Mouse (Mus musculus) forebrain, embryonic 11.5 days (tissue): ENCODE results near the gene Ufc1. TPM values are rescaled to one million over a fixed set of nuclear protein-coding genes. Genes with fewer than 3 reads are reported as not detected.

Source experiments
- ATAC-seq: fragments of 200-750 bp; cut with Nextera tagmentation; replicated peaks from 2 replicates; pipeline ENCODE4 v1.8.0; 2017; ENCODE audit warnings: moderate TSS enrichment; ENCODE audit not compliant: low FRiP score
- DNase-seq: peaks from one replicate; pipeline ENCODE4 v3.0.0-alpha.2; 2017; ENCODE audit warnings: low spot score
- H3K27ac ChIP-seq: fragments of 300-500 bp; sonication (generic); 2 replicates; pipeline ENCODE4 v1.5.1; 2014; ENCODE audit warnings: low read depth, low read length
- H3K27me3 ChIP-seq: fragments of 300-500 bp; sonication (generic); 2 replicates; pipeline ENCODE4 v1.6.1; 2014; ENCODE audit warnings: mild to moderate bottlenecking, low read length, mixed read lengths; ENCODE audit not compliant: control insufficient read depth, insufficient read depth
- H3K36me3 ChIP-seq: fragments of 300-500 bp; sonication (generic); 2 replicates; pipeline ENCODE4 v1.6.1; 2014; ENCODE audit warnings: mild to moderate bottlenecking, low read length, moderate library complexity, mixed read lengths; ENCODE audit not compliant: control insufficient read depth, insufficient read depth
- H3K4me1 ChIP-seq: fragments of 300-500 bp; sonication (generic); replicated peaks from 2 replicates; pipeline ENCODE4 v1.6.1; 2014; ENCODE audit warnings: low read length, mixed read lengths; ENCODE audit not compliant: control insufficient read depth, insufficient read depth
- H3K4me2 ChIP-seq: fragments of 300-500 bp; sonication (generic); 2 replicates; pipeline ENCODE4 v1.6.1; 2014; ENCODE audit warnings: low read depth, mild to moderate bottlenecking, low read length, moderate library complexity, mixed read lengths; ENCODE audit not compliant: severe bottlenecking
- H3K4me3 ChIP-seq: fragments of 300-500 bp; sonication (generic); 2 replicates; pipeline ENCODE4 v1.5.1; 2014; ENCODE audit warnings: low read depth, low read length
- H3K9ac ChIP-seq: fragments of 300-500 bp; sonication (generic); 2 replicates; pipeline ENCODE4 v1.6.1; 2014; ENCODE audit warnings: low read length
- H3K9me3 ChIP-seq: fragments of 300-500 bp; sonication (generic); 2 replicates; pipeline ENCODE4 v1.6.1; 2016; ENCODE audit warnings: low read length, mixed read lengths; ENCODE audit not compliant: control insufficient read depth
- WGBS: fragments of 180-500 bp; shearing (Covaris S2); extraction: QIAGEN DNeasy Blood & Tissue Kit; methylation state at CpG from one replicate; pipeline ENCODE4 v1.1.7; 2014; 5-methylcytosine and 5-hydroxymethylcytosine counted together
- polyA plus RNA-seq: library from polyadenylated mRNA; unstranded; fragments of >200 nt; fragmentation: Nextera tagmentation; extraction: Ambion mirVana; gene quantifications from 2 replicates; pipeline ENCODE4 v1.2.1, GENCODE M21; 2014

The Ufc1 gene
- polyA plus RNA-seq, 1 experiment from 2014 or later, result 92.4 TPM

GRCm38 (mm10) chr1:171283188-171284160 lies 11.3 kb downstream of the Ufc1 start:
- Histone ChIP-seq H3K4me3 (no peak overlapping the region), H3K27ac (no peak overlapping the region), H3K9me3 (no peaks in the 10 kb centered on the region), H3K4me2 (no peak overlapping the region), H3K9ac (no peak overlapping the region), H3K36me3 (peaks cover 3% of the 10 kb centered on the region; the same call in 1 of the 2 replicates), H3K4me1 (peaks cover 11% of the 10 kb centered on the region; the same call in 1 of the 2 replicates), H3K27me3 (no peaks in the 10 kb centered on the region)
- 93% methylated on average over 18 of the region's 18 CpGs for WGBS
- peak; percentile 46 for DNase-seq
- ATAC-seq, result no peak

DNA sequence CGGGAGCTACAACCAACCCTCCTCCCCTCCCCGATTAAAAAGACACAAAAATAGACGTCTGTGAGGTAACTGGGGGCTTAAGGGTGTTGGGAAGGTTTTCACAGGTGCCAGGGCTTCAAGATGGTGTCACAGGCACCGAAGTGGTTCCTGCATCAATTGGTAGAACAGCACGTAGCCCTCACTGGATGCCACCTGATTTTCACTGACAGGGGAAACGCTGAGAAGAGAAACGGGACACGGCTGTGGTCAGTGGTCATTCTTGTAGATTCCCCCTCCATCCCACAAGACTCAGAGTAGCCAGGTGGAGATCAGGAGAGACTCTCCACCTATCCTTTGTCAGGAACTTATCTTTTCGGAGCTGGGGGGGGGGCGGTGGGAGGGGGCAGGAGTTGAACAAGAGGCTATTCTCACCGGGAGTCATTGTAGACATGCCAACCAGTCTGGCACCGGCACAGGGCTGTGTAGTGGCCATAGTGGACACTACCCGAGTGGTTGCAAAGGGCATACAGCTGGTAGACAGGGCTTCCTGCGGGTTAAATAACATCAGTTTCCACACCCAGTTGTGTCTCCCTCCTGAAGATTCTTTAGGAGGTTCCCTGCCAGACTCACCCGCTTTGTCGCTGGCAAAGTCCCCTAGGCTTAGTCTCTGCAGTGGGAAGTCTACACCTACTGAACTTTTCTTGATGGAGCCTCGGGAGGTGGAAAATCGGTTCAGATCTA lies 12.6 kb downstream of the Ufc1 start:
- H3K36me3 ChIP-seq, result peaks cover 3% of the 10 kb centered on the region; the same call in 1 of the 2 replicates
- no peak for ATAC-seq
- 82% methylated on average over 18 of the region's 18 CpGs for WGBS
- no peak overlapping the region; the same call in 1 of the 2 replicates for H3K4me2 ChIP-seq
- DNase-seq, result peak; percentile 52
- H3K4me3 ChIP-seq, result peak overlapping the region; percentile 65; the same call in 1 of the 2 replicates
- no peak overlapping the region for H3K27ac ChIP-seq
- no peak overlapping the region for H3K9ac ChIP-seq
- H3K27me3 ChIP-seq, result no peaks in the 10 kb centered on the region
- no peaks in the 10 kb centered on the region for H3K9me3 ChIP-seq
- H3K4me1 ChIP-seq, result peaks cover 11% of the 10 kb centered on the region; the same call in 1 of the 2 replicates

DNA sequence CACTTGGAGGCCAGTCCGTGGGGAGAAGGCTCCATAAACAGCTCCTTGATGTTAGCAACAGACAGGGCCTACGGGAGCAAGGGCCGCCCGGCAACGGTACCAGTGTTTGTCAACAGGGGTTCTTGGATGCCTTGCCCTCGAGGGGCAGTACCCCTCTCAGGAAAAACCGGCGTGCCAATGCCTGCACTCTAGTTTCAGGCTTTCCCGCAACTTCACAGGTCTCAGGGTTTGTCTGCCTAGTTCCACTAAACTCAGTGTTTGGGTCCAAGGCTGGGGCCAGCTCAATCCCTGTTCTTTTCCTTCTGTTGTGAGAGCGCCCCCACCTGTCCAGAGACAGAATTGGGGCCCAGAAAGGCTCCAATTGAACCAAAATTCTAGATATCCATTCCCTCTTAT lies 13.3 kb downstream of the Ufc1 start:
- DNase-seq (peak; percentile 81), ATAC-seq (peak; percentile 42)
- H3K9me3 ChIP-seq, result no peaks in the 10 kb centered on the region
- peak overlapping the region; percentile 65 for H3K4me3 ChIP-seq
- peak overlapping the region; percentile 68 for H3K27ac ChIP-seq
- WGBS, result under 1% methylated on average over 10 of the region's 10 CpGs
- peaks cover 11% of the 10 kb centered on the region; the same call in 1 of the 2 replicates for H3K4me1 ChIP-seq
- peak overlapping the region; percentile 61 for H3K9ac ChIP-seq
- peaks cover 5% of the 10 kb centered on the region; the same call in 1 of the 2 replicates for H3K36me3 ChIP-seq
- peak overlapping the region; percentile 88 for H3K4me2 ChIP-seq
- H3K27me3 ChIP-seq, result no peaks in the 10 kb centered on the region

DNA sequence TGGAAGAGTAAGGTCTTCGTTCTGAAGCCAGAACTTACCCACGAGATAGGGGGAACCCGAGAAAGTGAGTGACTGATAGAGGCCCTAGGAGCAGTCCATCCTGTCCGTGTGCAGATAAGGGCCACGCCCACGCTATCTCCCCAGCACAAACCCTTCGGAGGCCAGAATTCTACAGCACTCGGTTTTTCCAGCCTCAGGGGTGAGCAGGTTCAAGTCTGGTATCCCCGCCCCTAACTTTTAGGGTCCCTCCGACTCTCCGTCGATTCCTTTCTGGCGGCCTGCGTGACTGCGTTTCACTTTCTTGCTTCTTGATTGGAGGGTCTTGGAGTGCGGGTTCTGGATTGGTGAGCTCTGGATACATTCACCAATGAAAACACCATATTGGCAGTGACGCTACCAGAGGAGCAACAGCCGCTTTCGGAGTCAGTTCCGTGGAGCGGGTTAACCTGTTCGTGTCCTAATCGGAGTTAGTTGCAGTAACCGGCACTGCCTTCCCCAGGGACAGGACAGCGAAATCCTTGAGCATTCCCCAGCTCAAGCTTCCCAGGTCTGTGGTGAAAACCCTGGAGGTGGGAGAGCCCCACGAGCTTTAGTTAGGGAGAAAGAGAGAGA lies 13.8 kb downstream of the Ufc1 start, which contains the start of gene Ppox:
Ppox (minus strand) TSS at position 271 of the 612 bp plus-strand sequence.
- H3K9me3 ChIP-seq, result no peaks in the 10 kb centered on the region
- H3K36me3 ChIP-seq, result peaks cover 7% of the 10 kb centered on the region; the same call in 1 of the 2 replicates
- H3K4me2 ChIP-seq, result peak within 1 kb of the TSS; percentile 88
- H3K4me3 ChIP-seq, result peak within 1 kb of the TSS; percentile 65
- peak within 1 kb of the TSS; percentile 68 for H3K27ac ChIP-seq
- DNase-seq, result peak; percentile 90
- H3K27me3 ChIP-seq, result no peaks in the 10 kb centered on the region
- ATAC-seq, result peak; percentile 99
- under 1% methylated on average over 26 of the region's 26 CpGs for WGBS
- H3K4me1 ChIP-seq, result peaks cover 11% of the 10 kb centered on the region; the same call in 1 of the 2 replicates
- peak within 1 kb of the TSS; percentile 77 for H3K9ac ChIP-seq

DNA sequence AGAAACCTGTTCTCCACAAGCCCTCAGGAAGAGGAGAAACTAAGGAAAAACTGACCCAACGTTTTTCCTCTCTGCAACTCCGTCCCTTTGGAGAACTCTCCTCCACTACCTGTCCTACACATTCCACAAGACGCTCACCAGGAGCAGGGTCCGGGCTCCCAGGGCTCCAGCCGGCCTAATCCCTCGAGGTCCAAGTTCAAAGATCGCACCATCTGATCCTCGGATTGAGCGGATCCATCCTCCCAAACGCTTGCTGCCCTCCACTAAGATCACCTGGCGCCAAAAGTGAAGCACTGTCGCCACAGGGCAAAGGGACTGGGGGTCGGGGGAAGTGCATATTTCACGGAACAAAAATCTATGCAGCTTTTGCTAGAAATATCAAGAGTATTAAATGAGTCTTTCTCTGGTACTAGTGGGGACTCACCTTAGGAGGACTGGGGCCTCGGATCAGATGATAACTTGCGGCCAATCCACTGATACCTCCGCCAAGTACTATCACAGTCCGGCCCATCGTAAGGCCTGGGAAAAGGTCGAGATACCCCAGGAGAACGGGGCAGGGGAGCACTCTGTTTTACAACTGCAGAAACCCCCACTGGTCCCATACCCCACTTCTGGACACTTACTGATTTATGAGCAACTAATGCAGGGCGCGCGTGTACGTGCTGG lies 14.4 kb downstream of the Ufc1 start:
- ATAC-seq, result peak; percentile 4; the same call in 1 of the 2 replicates

DNA sequence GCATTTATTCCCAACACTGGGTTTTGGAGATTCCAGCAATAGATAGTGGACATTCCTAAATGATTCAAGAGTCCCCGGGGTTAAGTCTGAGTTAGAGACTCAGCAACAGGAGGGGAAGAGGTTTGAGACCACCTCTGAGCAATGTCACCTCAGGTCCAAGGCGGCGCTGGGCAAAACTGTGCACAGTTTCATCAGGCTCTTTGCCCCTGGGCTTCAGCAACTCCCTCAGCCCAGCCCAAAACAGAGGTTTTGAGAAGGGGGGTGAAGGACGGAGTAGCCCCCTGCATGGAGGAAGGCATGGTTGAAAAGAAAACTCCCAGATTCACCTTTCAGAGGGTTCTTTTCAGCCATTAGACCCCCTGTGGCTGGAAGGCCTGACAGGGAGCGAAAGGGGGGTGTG lies 15.1 kb downstream of the Ufc1 start:
- H3K4me3 ChIP-seq, result peak overlapping the region; percentile 65
- H3K36me3 ChIP-seq, result peaks cover 10% of the 10 kb centered on the region; the same call in 1 of the 2 replicates
- peak overlapping the region; percentile 88 for H3K4me2 ChIP-seq
- H3K9ac ChIP-seq, result peak overlapping the region; percentile 77
- DNase-seq (no peak), ATAC-seq (no peak)
- no peaks in the 10 kb centered on the region for H3K27me3 ChIP-seq
- H3K9me3 ChIP-seq, result no peaks in the 10 kb centered on the region
- H3K4me1 ChIP-seq, result peaks cover 11% of the 10 kb centered on the region; the same call in 1 of the 2 replicates
- H3K27ac ChIP-seq, result no peak overlapping the region
- WGBS, result 49% methylated on average over 5 of the region's 5 CpGs

More for the DNA sequence above, 14.4 kb downstream of the Ufc1 start:
- H3K9ac ChIP-seq, result peak overlapping the region; percentile 77
- no peak overlapping the region for H3K27ac ChIP-seq
- H3K36me3 ChIP-seq, result peaks cover 10% of the 10 kb centered on the region; the same call in 1 of the 2 replicates
- H3K9me3 ChIP-seq, result no peaks in the 10 kb centered on the region
- peak overlapping the region; percentile 65 for H3K4me3 ChIP-seq
- peaks cover 11% of the 10 kb centered on the region; the same call in 1 of the 2 replicates for H3K4me1 ChIP-seq
- DNase-seq, result peak; percentile 53
- no peaks in the 10 kb centered on the region for H3K27me3 ChIP-seq
- 1% methylated on average over 25 of the region's 25 CpGs for WGBS
- peak overlapping the region; percentile 88 for H3K4me2 ChIP-seq

- ATAC-seq (no peak), DNase-seq (peak; percentile 47)
- H3K9me3 ChIP-seq, result no peaks in the 10 kb centered on the region
- WGBS, result 94% methylated on average over 14 of the region's 14 CpGs
- H3K36me3 ChIP-seq, result peaks cover 10% of the 10 kb centered on the region; the same call in 1 of the 2 replicates
- H3K27ac ChIP-seq, result no peak overlapping the region
- H3K4me2 ChIP-seq, result peak overlapping the region; percentile 88; the same call in 1 of the 2 replicates
- H3K9ac ChIP-seq, result no peak overlapping the region
- no peak overlapping the region for H3K4me3 ChIP-seq
- no peaks in the 10 kb centered on the region for H3K27me3 ChIP-seq
- peaks cover 11% of the 10 kb centered on the region; the same call in 1 of the 2 replicates for H3K4me1 ChIP-seq
These were observed 15.7 kb downstream of the Ufc1 start for GRCm38 (mm10) chr1:171279012-171279705.
